Mouse (Mus musculus) midbrain, postnatal 0 days (tissue): ENCODE measurements around the gene Cdan1. TPM values are rescaled to one million over a fixed set of nuclear protein-coding genes. Genes with fewer than 3 reads are reported as not detected.

Experiments used
- ATAC-seq: fragments of 200-750 bp; cut with Nextera tagmentation; 2 replicates; pipeline ENCODE4 v1.8.0; 2017; ENCODE audit warnings: moderate number of reproducible peaks, mild to moderate bottlenecking, moderate TSS enrichment, moderate library complexity; ENCODE audit not compliant: low FRiP score
- DNase-seq: peaks from one replicate; pipeline ENCODE4 v3.0.0-alpha.2; 2015; ENCODE audit warnings: low spot score
- H3K27ac ChIP-seq: fragments of 300-500 bp; sonication (generic); 2 replicates; pipeline ENCODE4 v1.5.1; 2014; ENCODE audit warnings: low read depth, mild to moderate bottlenecking, low read length, mixed read lengths
- H3K27me3 ChIP-seq: fragments of 300-500 bp; sonication (generic); 2 replicates; pipeline ENCODE4 v1.6.1; 2014; ENCODE audit warnings: low read length, control low read depth, mixed read lengths; ENCODE audit not compliant: insufficient read depth
- H3K36me3 ChIP-seq: fragments of 300-500 bp; sonication (generic); 2 replicates; pipeline ENCODE4 v1.6.1; 2014; ENCODE audit warnings: low read length, control low read depth, mixed read lengths; ENCODE audit not compliant: insufficient read depth
- H3K4me1 ChIP-seq: fragments of 300-500 bp; sonication (generic); 2 replicates; pipeline ENCODE4 v1.6.1; 2014; ENCODE audit warnings: mild to moderate bottlenecking, control low read depth, antibody characterized with exemption, low read length, mixed read lengths; ENCODE audit not compliant: insufficient read depth
- H3K4me2 ChIP-seq: fragments of 300-500 bp; sonication (generic); 2 replicates; pipeline ENCODE4 v1.6.1; 2014; ENCODE audit warnings: low read depth, mild to moderate bottlenecking, low read length, mixed read lengths; ENCODE audit not compliant: poor library complexity, severe bottlenecking
- H3K4me3 ChIP-seq: fragments of 300-500 bp; sonication (generic); 2 replicates; pipeline ENCODE4 v1.5.1; 2014; ENCODE audit warnings: low read depth, mild to moderate bottlenecking, low read length, moderate library complexity
- H3K9ac ChIP-seq: fragments of 300-500 bp; sonication (generic); replicated peaks from 2 replicates; pipeline ENCODE4 v1.6.1; 2014; ENCODE audit warnings: mild to moderate bottlenecking, low read length, moderate library complexity, mixed read lengths; ENCODE audit not compliant: poor library complexity, severe bottlenecking
- H3K9me3 ChIP-seq: fragments of 300-500 bp; sonication (generic); 2 replicates; pipeline ENCODE4 v1.6.1; 2016; ENCODE audit warnings: low read length, control low read depth
- CTCF ChIP-seq: IDR thresholded peaks from 2 replicates; pipeline ENCODE4 v1.5.1; 2016; ENCODE audit warnings: antibody characterized with exemption, mild to moderate bottlenecking
- WGBS: fragments of 180-500 bp; shearing (Covaris S2); extraction: QIAGEN DNeasy Blood & Tissue Kit; methylation state at CpG from one replicate; pipeline ENCODE4 v1.1.7; 2014; 5-methylcytosine and 5-hydroxymethylcytosine counted together
- polyA plus RNA-seq: library from polyadenylated mRNA; unstranded; fragments of >200 nt; fragmentation: Nextera tagmentation; extraction: Ambion mirVana; gene quantifications from 2 replicates; pipeline ENCODE4 v1.2.1, GENCODE M21; 2015
- total RNA-seq: library from RNA; depleted of rRNA; stranded (reverse); fragments of >200 nt; gene quantifications from 2 replicates; pipeline ENCODE4 v1.2.3, GENCODE M21; 2014

The Cdan1 gene
- total and polyA plus RNA-seq, 2 experiments from 2014 or later, result 6.3 to 26.6 TPM

GRCm38 (mm10) chr2:120826936-120827638 is 22.8 kb downstream of the Cdan1 start:
- H3K4me2 ChIP-seq, result no peak overlapping the region
- no peak for TF ChIP-seq CTCF

GRCm38 (mm10) chr2:120770265-120770935 is 79.5 kb downstream of the Cdan1 start:
- H3K4me3 ChIP-seq, result no peak overlapping the region
- peaks cover 10% of the 10 kb centered on the region; the same call in 1 of the 2 replicates for H3K36me3 ChIP-seq
- ATAC-seq (no peak), DNase-seq (no peak)
- no peaks in the 10 kb centered on the region for H3K27me3 ChIP-seq
- H3K9ac ChIP-seq, result no peak overlapping the region
- no peaks in the 10 kb centered on the region for H3K4me1 ChIP-seq
- no peak for TF ChIP-seq CTCF
- no peaks in the 10 kb centered on the region for H3K9me3 ChIP-seq
- 85% methylated on average over 2 of the region's 2 CpGs for WGBS
- H3K4me2 ChIP-seq, result no peak overlapping the region
- H3K27ac ChIP-seq, result no peak overlapping the region

More at GRCm38 (mm10) chr2:120826936-120827638, 22.8 kb downstream of the Cdan1 start:
- ATAC-seq (no peak), DNase-seq (no peak)
- no peaks in the 10 kb centered on the region for H3K4me1 ChIP-seq
- 0 out of 2 replicates have a peak, but pooled peaks cover 2% of the 10 kb centered on the region for H3K36me3 ChIP-seq
- no peak overlapping the region for H3K4me3 ChIP-seq
- no peaks in the 10 kb centered on the region for H3K9me3 ChIP-seq
- H3K9ac ChIP-seq, result no peak overlapping the region
- WGBS, result 28% methylated on average over 1 of the region's 1 CpGs
- H3K27me3 ChIP-seq, result no peaks in the 10 kb centered on the region
- no peak overlapping the region for H3K27ac ChIP-seq

GRCm38 (mm10) chr2:120761922-120762321 is 88.0 kb downstream of the Cdan1 start:
- no peak overlapping the region for H3K9ac ChIP-seq
- peaks cover 16% of the 10 kb centered on the region for H3K36me3 ChIP-seq
- H3K4me2 ChIP-seq, result no peak overlapping the region
- no peaks in the 10 kb centered on the region for H3K4me1 ChIP-seq
- no peak overlapping the region for H3K27ac ChIP-seq
- no peak for DNase-seq
- no peak for ATAC-seq
- no peaks in the 10 kb centered on the region for H3K9me3 ChIP-seq
- no peaks in the 10 kb centered on the region for H3K27me3 ChIP-seq
- no peak overlapping the region for H3K4me3 ChIP-seq
- no peak for TF ChIP-seq CTCF

GRCm38 (mm10) chr2:120748041-120748440 is 101.9 kb downstream of the Cdan1 start:
- H3K36me3 ChIP-seq, result peaks cover 31% of the 10 kb centered on the region
- TF ChIP-seq CTCF, result no peak
- H3K4me3 ChIP-seq, result no peak overlapping the region
- ATAC-seq, result no peak
- H3K4me2 ChIP-seq, result no peak overlapping the region
- no peak overlapping the region for H3K27ac ChIP-seq
- H3K9ac ChIP-seq, result no peak overlapping the region
- no peaks in the 10 kb centered on the region for H3K9me3 ChIP-seq
- no peaks in the 10 kb centered on the region for H3K27me3 ChIP-seq
- DNase-seq, result no peak
- no peaks in the 10 kb centered on the region for H3K4me1 ChIP-seq
- 95% methylated on average over 2 of the region's 2 CpGs for WGBS

GRCm38 (mm10) chr2:120745496-120745895 is 104.4 kb downstream of the Cdan1 start:
- no peak overlapping the region for H3K9ac ChIP-seq
- H3K4me3 ChIP-seq, result no peak overlapping the region
- WGBS, result 96% methylated on average over 1 of the region's 1 CpGs
- ATAC-seq, result no peak
- H3K36me3 ChIP-seq, result peaks cover 36% of the 10 kb centered on the region
- no peaks in the 10 kb centered on the region for H3K4me1 ChIP-seq
- no peak for TF ChIP-seq CTCF
- H3K9me3 ChIP-seq, result no peaks in the 10 kb centered on the region
- no peak overlapping the region for H3K4me2 ChIP-seq
- no peak overlapping the region for H3K27ac ChIP-seq
- no peak for DNase-seq
- no peaks in the 10 kb centered on the region for H3K27me3 ChIP-seq
